Mouse (Mus musculus): Measurements from ENCODE around the gene Tenm2. TPM values are rescaled to one million over a fixed set of nuclear protein-coding genes. Genes with fewer than 3 reads are reported as not detected.

Gene Tenm2
- polyA plus RNA-seq, 1 experiment, result 0.01 TPM

DNA sequence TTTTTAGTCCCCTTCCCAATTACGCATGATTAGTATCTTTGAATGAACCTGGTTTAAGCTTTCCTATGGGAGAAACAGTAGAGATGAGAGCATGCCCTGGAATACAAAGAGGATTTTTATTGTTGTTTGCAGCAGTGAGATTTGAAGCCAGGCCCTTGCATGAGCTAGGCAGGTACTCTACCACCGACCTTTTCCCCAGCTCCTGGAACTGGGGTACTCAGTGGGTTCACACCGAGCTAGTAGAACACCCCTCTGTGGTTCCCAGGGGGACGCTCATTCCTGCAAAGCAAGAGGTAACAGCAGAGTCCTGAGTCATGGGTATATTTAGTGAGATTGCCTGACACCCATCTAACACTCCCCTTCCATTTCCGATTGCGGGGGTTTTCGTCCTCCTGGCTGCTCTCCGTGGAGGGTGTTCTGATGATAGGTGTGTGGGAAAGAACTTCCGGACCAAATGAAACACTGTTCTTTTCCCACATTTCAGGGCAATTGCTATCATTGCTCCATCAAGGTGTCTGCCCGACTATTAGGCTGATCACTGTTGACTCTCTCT is 1067.9 kb downstream of the Tenm2 start:
- H3K4me1 ChIP-seq, result no peaks in the 10 kb centered on the region
- H3K4me3 ChIP-seq (replicated peaks), result no peak overlapping the region
- peaks cover 19% of the 10 kb centered on the region for H3K9me3 ChIP-seq
- TF ChIP-seq FLI1 (IDR thresholded peaks at IDR 0.05; ENCODE audit: low read length), result no peak
- no peak for TF ChIP-seq GATA1 (IDR thresholded peaks at IDR 0.05; ENCODE audit: borderline replicate concordance, low read length)
- H3K27me3 ChIP-seq (replicated peaks), result no peaks in the 10 kb centered on the region
- no peaks in the 10 kb centered on the region for H3K36me3 ChIP-seq (replicated peaks; ENCODE audit: low read length)

DNA sequence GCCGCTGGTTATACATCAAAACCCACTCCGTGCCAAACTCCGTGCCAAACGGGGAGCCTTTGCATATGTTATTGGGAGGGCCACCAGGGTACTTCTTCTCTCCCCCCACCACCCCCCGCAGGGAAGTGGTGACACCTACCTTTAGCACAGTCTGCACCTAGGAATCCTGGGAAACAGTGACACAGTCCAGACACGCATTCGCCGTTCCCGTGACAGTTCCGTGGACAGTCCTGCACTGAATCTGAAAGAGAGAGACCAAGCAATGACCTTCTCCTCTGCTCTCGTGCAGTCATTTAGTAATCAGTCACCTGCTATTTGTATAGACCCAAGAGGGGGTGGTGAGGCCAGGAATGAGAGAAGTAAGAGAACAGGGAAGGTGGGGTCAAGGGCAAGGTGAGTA is 1072.2 kb downstream of the Tenm2 start:
- Histone ChIP-seq H3K4me1 (no peaks in the 10 kb centered on the region), H3K4me3 (replicated peaks) (no peak overlapping the region), H3K9me3 (peaks cover under 1% of the 10 kb centered on the region; the same call in 1 of the 2 replicates), H3K27me3 (replicated peaks) (no peaks in the 10 kb centered on the region), H3K36me3 (replicated peaks; ENCODE audit: low read length) (no peaks in the 10 kb centered on the region)
- TF ChIP-seq GATA1 (IDR thresholded peaks at IDR 0.05; ENCODE audit: borderline replicate concordance, low read length) (no peak), FLI1 (IDR thresholded peaks at IDR 0.05; ENCODE audit: low read length) (no peak)

DNA sequence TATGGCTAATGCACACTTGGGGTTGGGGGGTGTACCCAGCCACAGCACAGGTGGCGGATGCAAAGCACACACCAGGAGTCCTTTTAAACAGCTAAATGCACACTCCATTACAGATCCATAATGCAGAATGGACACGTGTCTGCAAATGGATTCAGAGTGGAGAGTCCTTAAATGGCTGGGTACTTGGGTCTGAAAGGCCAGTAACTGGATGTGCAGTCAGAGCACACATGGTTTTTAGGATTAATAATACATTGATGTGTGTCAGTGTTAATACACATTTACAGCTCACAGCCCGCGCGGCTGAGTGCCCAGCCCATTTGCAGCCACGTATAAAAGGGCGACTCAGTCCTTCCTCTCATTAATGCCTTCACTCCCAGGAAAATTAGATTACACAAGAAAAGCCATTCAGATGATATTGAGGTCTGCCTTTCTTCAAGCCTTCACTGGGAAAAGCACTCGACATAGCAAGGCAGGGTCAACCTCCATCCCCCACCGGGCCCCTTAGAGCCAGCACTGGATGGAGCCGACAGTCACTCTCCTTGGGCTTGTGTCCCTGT is 1073.9 kb downstream of the Tenm2 start:
- Histone ChIP-seq H3K36me3 (replicated peaks; ENCODE audit: low read length) (no peaks in the 10 kb centered on the region), H3K9me3 (peaks cover 7% of the 10 kb centered on the region; the same call in 1 of the 2 replicates), H3K4me3 (replicated peaks) (no peak overlapping the region), H3K27me3 (replicated peaks) (no peaks in the 10 kb centered on the region), H3K4me1 (no peaks in the 10 kb centered on the region)
- TF ChIP-seq GATA1 (IDR thresholded peaks at IDR 0.05; ENCODE audit: borderline replicate concordance, low read length), result no peak
- TF ChIP-seq FLI1 (IDR thresholded peaks at IDR 0.05; ENCODE audit: low read length), result no peak

DNA sequence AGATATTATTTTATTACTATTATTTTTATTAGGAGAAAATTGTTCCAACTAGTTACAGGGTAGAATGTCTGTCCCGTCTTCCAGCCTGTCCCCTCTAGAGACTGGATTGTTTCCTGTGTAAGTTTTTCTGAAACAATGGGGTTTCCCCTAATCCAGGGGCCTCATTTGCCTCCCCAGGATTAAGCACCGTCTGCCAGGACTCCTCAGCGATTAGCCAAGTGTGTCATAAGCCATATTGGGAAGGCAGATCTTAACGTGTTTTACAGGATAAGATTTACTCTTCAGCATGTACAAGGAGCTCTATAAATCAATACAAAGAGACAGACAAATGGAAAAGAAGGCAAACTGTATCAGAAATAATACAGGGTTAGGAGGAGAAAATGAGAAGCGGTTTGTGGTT is 1082.3 kb downstream of the Tenm2 start:
- TF ChIP-seq FLI1 (IDR thresholded peaks at IDR 0.05; ENCODE audit: low read length) (no peak), GATA1 (IDR thresholded peaks at IDR 0.05; ENCODE audit: borderline replicate concordance, low read length) (no peak)
- H3K4me1 ChIP-seq, result no peaks in the 10 kb centered on the region
- H3K4me3 ChIP-seq (replicated peaks), result no peak overlapping the region
- peaks cover 5% of the 10 kb centered on the region; the same call in 1 of the 2 replicates for H3K9me3 ChIP-seq
- H3K36me3 ChIP-seq (replicated peaks; ENCODE audit: low read length), result no peaks in the 10 kb centered on the region
- no peaks in the 10 kb centered on the region for H3K27me3 ChIP-seq (replicated peaks)

DNA sequence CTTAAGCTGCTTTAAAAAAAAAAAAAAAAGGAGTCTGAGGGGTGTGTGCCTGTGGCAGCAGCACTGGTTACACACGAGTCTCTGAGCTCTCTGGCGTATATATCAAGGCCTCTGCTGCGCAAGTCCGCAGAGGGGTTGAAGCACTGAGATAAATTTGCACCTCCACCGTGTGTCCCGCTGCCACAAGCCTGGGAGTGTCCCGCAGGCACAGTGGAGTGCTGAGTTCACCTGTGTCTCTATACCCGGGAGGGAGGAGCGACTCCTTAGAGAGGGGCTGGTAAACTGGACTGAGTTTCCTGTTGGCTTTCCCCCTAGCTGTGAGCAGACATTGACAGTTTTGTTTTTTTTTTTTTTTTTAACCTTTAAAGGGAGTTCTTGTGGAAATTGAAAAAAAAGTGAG is 1082.8 kb downstream of the Tenm2 start:
- H3K36me3 ChIP-seq (replicated peaks; ENCODE audit: low read length), result no peaks in the 10 kb centered on the region
- no peak for TF ChIP-seq GATA1 (IDR thresholded peaks at IDR 0.05; ENCODE audit: borderline replicate concordance, low read length)
- TF ChIP-seq FLI1 (IDR thresholded peaks at IDR 0.05; ENCODE audit: low read length), result no peak
- no peaks in the 10 kb centered on the region for H3K4me1 ChIP-seq
- 0 out of 2 replicates have a peak, but pooled peaks cover under 1% of the 10 kb centered on the region for H3K9me3 ChIP-seq
- H3K4me3 ChIP-seq (replicated peaks), result no peak overlapping the region
- no peaks in the 10 kb centered on the region for H3K27me3 ChIP-seq (replicated peaks)

- H3K9me3 ChIP-seq, result no peaks in the 10 kb centered on the region
- H3K4me3 ChIP-seq (replicated peaks), result no peak overlapping the region
- no peak for TF ChIP-seq GATA1 (IDR thresholded peaks at IDR 0.05; ENCODE audit: borderline replicate concordance, low read length)
- no peak for TF ChIP-seq FLI1 (IDR thresholded peaks at IDR 0.05; ENCODE audit: low read length)
- H3K27me3 ChIP-seq (replicated peaks), result no peaks in the 10 kb centered on the region
- H3K4me1 ChIP-seq, result no peaks in the 10 kb centered on the region
- no peaks in the 10 kb centered on the region for H3K36me3 ChIP-seq (replicated peaks; ENCODE audit: low read length)
These were observed 1083.5 kb downstream of the Tenm2 start for GRCm38 (mm10) chr11:36152226-36152625.

DNA sequence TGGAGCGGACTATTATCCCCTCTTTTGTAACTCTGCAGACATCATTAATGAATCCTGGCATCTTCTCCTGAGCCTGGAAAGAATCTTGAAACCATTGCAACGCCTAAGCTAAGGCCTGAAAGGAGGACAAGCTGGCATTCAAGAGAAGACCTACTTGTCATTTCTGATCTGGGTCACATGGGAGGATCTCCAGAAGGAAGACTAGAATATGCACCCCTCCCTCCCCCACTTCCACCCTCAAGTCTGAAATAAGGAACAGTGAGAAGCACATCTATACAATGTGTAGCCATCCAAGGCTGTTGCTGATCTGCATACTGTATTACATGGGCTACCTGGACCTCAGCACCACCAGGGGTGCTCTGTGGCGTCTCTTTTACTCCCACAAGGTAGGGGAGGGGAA is 1086.7 kb downstream of the Tenm2 start:
- TF ChIP-seq GATA1 (IDR thresholded peaks at IDR 0.05; ENCODE audit: borderline replicate concordance, low read length), result no peak
- TF ChIP-seq FLI1 (IDR thresholded peaks at IDR 0.05; ENCODE audit: low read length), result no peak
- no peaks in the 10 kb centered on the region for H3K9me3 ChIP-seq
- no peaks in the 10 kb centered on the region for H3K27me3 ChIP-seq (replicated peaks)
- no peaks in the 10 kb centered on the region for H3K4me1 ChIP-seq
- no peak overlapping the region for H3K4me3 ChIP-seq (replicated peaks)
- H3K36me3 ChIP-seq (replicated peaks; ENCODE audit: low read length), result no peaks in the 10 kb centered on the region

- Histone ChIP-seq H3K4me3 (replicated peaks) (no peak overlapping the region), H3K27me3 (replicated peaks) (no peaks in the 10 kb centered on the region), H3K36me3 (replicated peaks; ENCODE audit: low read length) (no peaks in the 10 kb centered on the region), H3K9me3 (peaks cover 8% of the 10 kb centered on the region), H3K4me1 (no peaks in the 10 kb centered on the region)
- TF ChIP-seq GATA1 (IDR thresholded peaks at IDR 0.05; ENCODE audit: borderline replicate concordance, low read length) (no peak), FLI1 (IDR thresholded peaks at IDR 0.05; ENCODE audit: low read length) (no peak)
These were observed 1090.7 kb downstream of the Tenm2 start for GRCm38 (mm10) chr11:36145057-36145456.

GRCm38 (mm10) chr11:36140411-36140810 is 1095.4 kb downstream of the Tenm2 start:
- Histone ChIP-seq H3K4me3 (replicated peaks) (no peak overlapping the region), H3K36me3 (replicated peaks; ENCODE audit: low read length) (no peaks in the 10 kb centered on the region), H3K27me3 (replicated peaks) (no peaks in the 10 kb centered on the region), H3K4me1 (no peaks in the 10 kb centered on the region), H3K9me3 (peaks cover 16% of the 10 kb centered on the region)
- TF ChIP-seq GATA1 (IDR thresholded peaks at IDR 0.05; ENCODE audit: borderline replicate concordance, low read length) (no peak), FLI1 (IDR thresholded peaks at IDR 0.05; ENCODE audit: low read length) (no peak)

DNA sequence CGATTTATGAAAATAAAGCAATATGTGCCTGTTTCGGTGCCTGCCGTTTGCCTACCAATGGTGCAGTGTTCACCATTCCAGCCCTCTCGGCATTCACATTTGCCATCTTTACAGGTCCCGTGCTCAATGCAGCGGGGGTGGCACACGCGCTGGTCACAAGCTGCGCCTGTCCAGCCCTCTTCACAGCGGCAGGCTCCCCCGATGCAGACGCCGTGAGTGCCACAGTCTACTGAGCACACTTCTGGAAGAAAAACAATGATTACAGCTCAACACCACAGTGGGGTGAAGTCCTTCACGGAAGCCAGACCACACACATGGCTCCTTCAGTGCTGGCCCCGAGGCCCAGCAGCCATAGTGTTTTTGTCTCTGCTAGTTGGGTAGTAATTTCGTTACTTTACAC is 1096.2 kb downstream of the Tenm2 start:
- Histone ChIP-seq H3K4me1 (no peaks in the 10 kb centered on the region), H3K36me3 (replicated peaks; ENCODE audit: low read length) (no peaks in the 10 kb centered on the region), H3K27me3 (replicated peaks) (no peaks in the 10 kb centered on the region), H3K4me3 (replicated peaks) (no peak overlapping the region), H3K9me3 (peaks cover 16% of the 10 kb centered on the region)
- TF ChIP-seq FLI1 (IDR thresholded peaks at IDR 0.05; ENCODE audit: low read length) (no peak), GATA1 (IDR thresholded peaks at IDR 0.05; ENCODE audit: borderline replicate concordance, low read length) (no peak)
